Mouse (Mus musculus) thymus, adult 2 months (tissue): ENCODE data around the gene Slco3a1. TPM values are rescaled to one million over a fixed set of nuclear protein-coding genes. Genes with fewer than 3 reads are reported as not detected.

Source experiments
- DNase-seq: peaks from one replicate; pipeline ENCODE4 v3.0.0; 2021
- H3K27ac ChIP-seq: fragments of 200-500 bp; 2 replicates; pipeline ENCODE4 v1.5.1; 2012; ENCODE audit warnings: low read length, control low read depth; ENCODE audit not compliant: control insufficient read depth, insufficient read depth
- H3K27me3 ChIP-seq: fragments of 200-500 bp; 2 replicates; pipeline ENCODE4 v1.6.1; 2012; ENCODE audit warnings: mild to moderate bottlenecking, low read length, moderate library complexity, mixed read lengths; ENCODE audit not compliant: control insufficient read depth, insufficient read depth
- H3K36me3 ChIP-seq: fragments of 200-500 bp; 2 replicates; pipeline ENCODE4 v1.6.1; 2012; ENCODE audit warnings: mild to moderate bottlenecking, low read length, moderate library complexity; ENCODE audit not compliant: control insufficient read depth, insufficient read depth
- H3K4me1 ChIP-seq: fragments of 200-500 bp; replicated peaks from 2 replicates; pipeline ENCODE4 v1.6.1; 2012; ENCODE audit warnings: low read length; ENCODE audit not compliant: control insufficient read depth, insufficient read depth
- H3K4me3 ChIP-seq: fragments of 200-500 bp; 2 replicates; pipeline ENCODE4 v1.5.1; 2012; ENCODE audit warnings: mild to moderate bottlenecking, low read length, control low read depth, moderate library complexity; ENCODE audit not compliant: control insufficient read depth, insufficient read depth
- CTCF ChIP-seq: fragments of 200-500 bp; IDR thresholded peaks from 2 replicates; pipeline ENCODE4 v1.5.1; 2012; ENCODE audit warnings: mild to moderate bottlenecking, control low read depth, low read length, moderate library complexity, borderline replicate concordance; ENCODE audit not compliant: control insufficient read depth, poor library complexity, insufficient read depth; ENCODE audit errors: extremely low read depth
- POLR2A ChIP-seq: fragments of 200-500 bp; IDR thresholded peaks from 2 replicates; pipeline ENCODE4 v1.6.1; 2012; ENCODE audit warnings: mild to moderate bottlenecking, low read length, control low read depth, moderate library complexity; ENCODE audit not compliant: control insufficient read depth, poor library complexity, insufficient read depth; ENCODE audit errors: extremely low read depth
- WGBS: fragments of 180-500 bp; shearing (Covaris S2); methylation state at CpG from one replicate; pipeline ENCODE4 v1.1.7; 2018; 5-methylcytosine and 5-hydroxymethylcytosine counted together
- polyA plus RNA-seq: library from polyadenylated mRNA; depleted of rRNA; stranded (reverse); fragments of >200 nt; gene quantifications from 2 replicates; pipeline ENCODE4 v1.2.3, GENCODE M21; 2012

The Slco3a1 gene
- polyA plus RNA-seq, 1 experiment, result 86.0 TPM

GRCm38 (mm10) chr7:74372141-74372582, 182.4 kb downstream of the Slco3a1 start:
- no peak for DNase-seq
- TF ChIP-seq CTCF, result no peak
- TF ChIP-seq POLR2A, result no peak
- H3K4me1 ChIP-seq, result 0 out of 2 replicates have a peak, but pooled peaks cover 2% of the 10 kb centered on the region
- no peak overlapping the region for H3K4me3 ChIP-seq
- H3K36me3 ChIP-seq, result no peaks in the 10 kb centered on the region
- no peak overlapping the region for H3K27ac ChIP-seq
- no peaks in the 10 kb centered on the region for H3K27me3 ChIP-seq
- WGBS, result 33% methylated on average over 6 of the region's 6 CpGs

- Histone ChIP-seq H3K27me3 (no peaks in the 10 kb centered on the region), H3K4me1 (0 out of 2 replicates have a peak, but pooled peaks cover 2% of the 10 kb centered on the region), H3K36me3 (no peaks in the 10 kb centered on the region), H3K27ac (no peak overlapping the region), H3K4me3 (no peak overlapping the region)
- DNase-seq, result no peak
- 51% methylated on average over 2 of the region's 2 CpGs for WGBS
- TF ChIP-seq POLR2A, result no peak
- TF ChIP-seq CTCF, result no peak
Measured at GRCm38 (mm10) chr7:74371656-74372055, 182.9 kb downstream of the Slco3a1 start.

GRCm38 (mm10) chr7:74371208-74371607, 183.4 kb downstream of the Slco3a1 start:
- Histone ChIP-seq H3K4me1 (0 out of 2 replicates have a peak, but pooled peaks cover 2% of the 10 kb centered on the region), H3K36me3 (no peaks in the 10 kb centered on the region), H3K27me3 (no peaks in the 10 kb centered on the region), H3K27ac (no peak overlapping the region), H3K4me3 (no peak overlapping the region)
- DNase-seq, result no peak
- WGBS, result 55% methylated on average over 2 of the region's 2 CpGs
- TF ChIP-seq POLR2A, result no peak
- no peak for TF ChIP-seq CTCF

- Histone ChIP-seq H3K4me1 (0 out of 2 replicates have a peak, but pooled peaks cover 2% of the 10 kb centered on the region), H3K4me3 (no peak overlapping the region), H3K36me3 (no peaks in the 10 kb centered on the region), H3K27me3 (no peaks in the 10 kb centered on the region), H3K27ac (no peak overlapping the region)
- DNase-seq, result peak; percentile 63
- TF ChIP-seq POLR2A (no peak), CTCF (no peak)
- 89% methylated on average over 4 of the region's 4 CpGs for WGBS
Measured at GRCm38 (mm10) chr7:74369657-74370056, 184.9 kb downstream of the Slco3a1 start.

GRCm38 (mm10) chr7:74368256-74368980, 186.2 kb downstream of the Slco3a1 start:
- no peak for TF ChIP-seq CTCF
- TF ChIP-seq POLR2A, result no peak
- no peak for DNase-seq
- WGBS, result 94% methylated on average over 11 of the region's 11 CpGs
- 0 out of 2 replicates have a peak, but pooled peaks cover 2% of the 10 kb centered on the region for H3K4me1 ChIP-seq
- H3K27ac ChIP-seq, result no peak overlapping the region
- no peaks in the 10 kb centered on the region for H3K36me3 ChIP-seq
- no peak overlapping the region for H3K4me3 ChIP-seq
- H3K27me3 ChIP-seq, result no peaks in the 10 kb centered on the region

- WGBS, result 70% methylated on average over 7 of the region's 7 CpGs
- DNase-seq, result peak; percentile 42
- Histone ChIP-seq H3K36me3 (no peaks in the 10 kb centered on the region), H3K27ac (no peak overlapping the region), H3K27me3 (no peaks in the 10 kb centered on the region), H3K4me1 (0 out of 2 replicates have a peak, but pooled peaks cover 2% of the 10 kb centered on the region), H3K4me3 (no peak overlapping the region)
- TF ChIP-seq POLR2A, result no peak
- no peak for TF ChIP-seq CTCF
Measured at GRCm38 (mm10) chr7:74367350-74367749, 187.2 kb downstream of the Slco3a1 start.
